8 mouse cellular contexts compared by ENCODE assay signal in genomic region chr7:105639304-105639703, GRCm38 (mm10). TPM values are rescaled to one million over a fixed set of nuclear protein-coding genes. Genes with fewer than 3 reads are reported as not detected.
DNase-seq lines count a peak whose midpoint lies in the region; ATAC-seq and TF ChIP-seq lines count a peak whose summit lies in the region.

No protein-coding gene starts in this region.

- H3K9ac ChIP-seq in heart, adult 2 months (ENCODE audit: low read depth, low read length), result no peak overlapping the region; the same call in 1 of the 2 replicates
- H3K9ac ChIP-seq in heart, embryonic 13.5 days, result peak overlapping the region; percentile 90
- peak overlapping the region; percentile 85 for H3K9ac ChIP-seq in liver, embryonic 13.5 days

- TF ChIP-seq POLR2A in heart, adult 2 months (IDR thresholded peaks at IDR 0.05; ENCODE audit: insufficient read depth, low read depth, low read length), result no peak

- TF ChIP-seq CTCF in heart, adult 2 months (IDR thresholded peaks at IDR 0.05), result no peak

- peaks cover 10% of the 10 kb centered on the region for H3K4me1 ChIP-seq in heart, adult 2 months (ENCODE audit: control insufficient read depth, insufficient read depth, low read length)
- H3K4me1 ChIP-seq in heart, embryonic 13.5 days, result peaks cover 39% of the 10 kb centered on the region
- peaks cover 47% of the 10 kb centered on the region for H3K4me1 ChIP-seq in liver, embryonic 13.5 days (replicated peaks)

- no peaks in the 10 kb centered on the region for H3K79me2 ChIP-seq in heart, adult 2 months (replicated peaks; ENCODE audit: control insufficient read depth, insufficient read depth, low read length)

- peaks cover 10% of the 10 kb centered on the region for H3K36me3 ChIP-seq in heart, adult 2 months (ENCODE audit: control insufficient read depth, insufficient read depth, low read length)
- H3K36me3 ChIP-seq in heart, embryonic 13.5 days, result peaks cover 62% of the 10 kb centered on the region
- H3K36me3 ChIP-seq in liver, embryonic 13.5 days, result peaks cover 40% of the 10 kb centered on the region

- H3K9me3 ChIP-seq in heart, embryonic 13.5 days, result no peaks in the 10 kb centered on the region
- no peaks in the 10 kb centered on the region for H3K9me3 ChIP-seq in liver, embryonic 13.5 days (replicated peaks)

- intact Hi-C loops in heart, adult 2 months (cut with DNase I), result loop anchor here (5.0 kb wide), 1 partner anchor 242 kb away; no protein-coding TSS in a partner anchor

- no peak for TF ChIP-seq EP300 in heart, adult 2 months (IDR thresholded peaks at IDR 0.05; ENCODE audit: insufficient read depth, low read depth, low read length)

- H3K27ac ChIP-seq in heart, adult 2 months, result peak overlapping the region; percentile 91; the same call in 1 of the 2 replicates
- H3K27ac ChIP-seq in heart, embryonic 13.5 days (replicated peaks), result 0 out of 2 replicates have a peak overlapping the region, but pooled peaks have one; percentile 53
- no peak overlapping the region for H3K27ac ChIP-seq in liver, embryonic 13.5 days

- DNase-seq in heart, adult 2 months, result peak in 1 of 2 experiments; percentile 2
- DNase-seq in heart, adult 9 months (ENCODE audit: low spot score in 2 of 2), result no peak
- DNase-seq in Muller cell, postnatal 12 days (ENCODE audit: inconsistent ontology term), result peak; percentile 19
- DNase-seq in liver, embryonic 13.5 days, result no peak
- DNase-seq in ovary, postnatal 36 days (ENCODE audit: low spot score), result no peak
- no peak for DNase-seq in layer of hippocampus, postnatal 10 days (ENCODE audit: low spot score in 2 of 2)
- DNase-seq in layer of hippocampus, adult 8-10 months (ENCODE audit: low spot score in 2 of 2), result no peak

- H3K4me2 ChIP-seq in heart, embryonic 13.5 days, result peak overlapping the region; percentile 89
- H3K4me2 ChIP-seq in liver, embryonic 13.5 days, result peak overlapping the region; percentile 81

- H3K4me3 ChIP-seq in heart, adult 2 months, result peak overlapping the region; percentile 68
- peak overlapping the region; percentile 75 for H3K4me3 ChIP-seq in heart, embryonic 13.5 days
- H3K4me3 ChIP-seq in liver, embryonic 13.5 days (replicated peaks), result peak overlapping the region; percentile 81

- H3K27me3 ChIP-seq in heart, adult 2 months (ENCODE audit: control insufficient read depth, insufficient read depth, low read length), result no peaks in the 10 kb centered on the region
- H3K27me3 ChIP-seq in heart, embryonic 13.5 days (replicated peaks), result no peaks in the 10 kb centered on the region
- H3K27me3 ChIP-seq in liver, embryonic 13.5 days, result no peaks in the 10 kb centered on the region

- ATAC-seq in heart, embryonic 13.5 days (ENCODE audit: extremely low read depth, insufficient number of reproducible peaks, low FRiP score, low TSS enrichment), result no peak
- ATAC-seq in liver, embryonic 13.5 days (ENCODE audit: low read depth), result no peak

- WGBS in heart, adult 2 months, result 26% methylated on average over 9 of the region's 9 CpGs
- 52% methylated on average over 9 of the region's 9 CpGs for WGBS in heart, embryonic 13.5 days
- WGBS in liver, embryonic 13.5 days (ENCODE audit: insufficient replicate concordance), result 67% methylated on average over 9 of the region's 9 CpGs

RNA-seq across cellular contexts. Expression of gene Timm10b, which starts 0.6 kb away (rescaled TPM):
- total RNA-seq in heart, adult 2 months (2021), result 10 to 100 TPM; 70.8 to 78.5 TPM
- polyA plus RNA-seq in heart, adult 2 months (2012; rRNA removed), result 83.6 and 92.9 TPM in 2 replicates
- polyA plus RNA-seq in heart, embryonic 13.5 days (2015; fragmentation: Nextera tagmentation; extraction: Ambion mirVana), result 162 and 171 TPM in 2 replicates
- 131 and 135 TPM in 2 replicates for polyA plus RNA-seq in liver, embryonic 13.5 days (2015; fragmentation: Nextera tagmentation; extraction: Ambion mirVana)
- total RNA-seq in layer of hippocampus, postnatal 10 days (2021), result 10 to 100 TPM; 78.0 to 81.7 TPM
- 10 to 100 TPM; 60.1 to 69.7 (median 65.5) TPM for total RNA-seq in layer of hippocampus, adult 8-10 months (2022)

RNA-seq across cellular contexts. Expression of gene Arfip2, which starts 0.9 kb away (rescaled TPM):
- total RNA-seq in heart, adult 2 months (2021), result 10 to 100 TPM; 13.6 TPM
- polyA plus RNA-seq in heart, adult 2 months (2012; rRNA removed), result 30.4 and 40.1 TPM in 2 replicates
- 41.7 and 50.5 TPM in 2 replicates for polyA plus RNA-seq in heart, embryonic 13.5 days (2015; fragmentation: Nextera tagmentation; extraction: Ambion mirVana)
- 15.7 and 19.7 TPM in 2 replicates for polyA plus RNA-seq in liver, embryonic 13.5 days (2015; fragmentation: Nextera tagmentation; extraction: Ambion mirVana)
- 10 to 100 TPM; 85.7 to 91.8 TPM for total RNA-seq in layer of hippocampus, postnatal 10 days (2021)
- 100 to 1,000 TPM in 1 of 4 experiments, 10 to 100 TPM in 3; 97.0 to 102 (median 98.2) TPM for total RNA-seq in layer of hippocampus, adult 8-10 months (2022)

RNA-seq across cellular contexts. Expression of gene Gm45799, which starts 1.0 kb away (rescaled TPM):
- 1 to 10 TPM in 1 of 2 experiments, under 1 TPM in 1; 0.78 to 2.0 TPM for total RNA-seq in heart, adult 2 months (2021)
- 66.7 and 188 TPM in 2 replicates for polyA plus RNA-seq in heart, adult 2 months (2012; rRNA removed)
- polyA plus RNA-seq in heart, embryonic 13.5 days (2015; fragmentation: Nextera tagmentation; extraction: Ambion mirVana), result 23.5 and 31.6 TPM in 2 replicates
- polyA plus RNA-seq in liver, embryonic 13.5 days (2015; fragmentation: Nextera tagmentation; extraction: Ambion mirVana), result 6.2 and 34.2 TPM in 2 replicates
- 10 to 100 TPM in 1 of 2 experiments, 1 to 10 TPM in 1; 9.6 to 12.7 TPM for total RNA-seq in layer of hippocampus, postnatal 10 days (2021)
- 10 to 100 TPM in 2 of 4 experiments, 1 to 10 TPM in 2; 6.8 to 15.0 (median 11.0) TPM for total RNA-seq in layer of hippocampus, adult 8-10 months (2022)

RNA-seq across cellular contexts. Expression of gene Trim3, which starts 5.9 kb away (rescaled TPM):
- total RNA-seq in heart, adult 2 months (2021), result 10 to 100 TPM; 20.5 to 23.0 TPM
- polyA plus RNA-seq in heart, adult 2 months (2012; rRNA removed), result 39.8 and 41.1 TPM in 2 replicates
- 24.2 and 24.5 TPM in 2 replicates for polyA plus RNA-seq in heart, embryonic 13.5 days (2015; fragmentation: Nextera tagmentation; extraction: Ambion mirVana)
- polyA plus RNA-seq in liver, embryonic 13.5 days (2015; fragmentation: Nextera tagmentation; extraction: Ambion mirVana), result 3.7 and 3.8 TPM in 2 replicates
- 100 to 1,000 TPM; 138 to 143 TPM for total RNA-seq in layer of hippocampus, postnatal 10 days (2021)
- total RNA-seq in layer of hippocampus, adult 8-10 months (2022), result 100 to 1,000 TPM; 130 to 148 (median 138) TPM

RNA-seq across cellular contexts. Expression of gene Dnhd1, which starts 11.3 kb away (rescaled TPM):
- under 1 TPM; 0.14 to 0.29 TPM for total RNA-seq in heart, adult 2 months (2021)
- 1.1 and 1.3 TPM in 2 replicates for polyA plus RNA-seq in heart, adult 2 months (2012; rRNA removed)
- polyA plus RNA-seq in heart, embryonic 13.5 days (2015; fragmentation: Nextera tagmentation; extraction: Ambion mirVana), result 0.44 and 0.60 TPM in 2 replicates
- 0.06 and 0.12 TPM in 2 replicates for polyA plus RNA-seq in liver, embryonic 13.5 days (2015; fragmentation: Nextera tagmentation; extraction: Ambion mirVana)
- 1 to 10 TPM; 5.1 to 5.9 TPM for total RNA-seq in layer of hippocampus, postnatal 10 days (2021)
- total RNA-seq in layer of hippocampus, adult 8-10 months (2022), result 1 to 10 TPM; 5.0 to 9.8 (median 7.4) TPM

Comparison
In these comparisons a context has a peak if more than half of its experiments do, and no peak if none do; other contexts are left out.
1. RNA of gene Arfip2, which starts 0.9 kb away (total RNA-seq): 97.0 to 102 TPM in layer of hippocampus, adult 8-10 months and 85.7 to 91.8 TPM in layer of hippocampus, postnatal 10 days; 13.6 TPM in heart, adult 2 months; every median in the first group is over 4 times any median in the second.
2. Peak in every context shown above with its lines, with median percentiles within 50 percentile points of each other: H3K4me3 ChIP-seq.